Mouse (Mus musculus): ENCODE results near the gene Glra1. TPM values are rescaled to one million over a fixed set of nuclear protein-coding genes. Genes with fewer than 3 reads are reported as not detected.

Glra1 gene
- polyA plus RNA-seq, 1 experiment from 2014 or later, result 0.44 TPM

DNA sequence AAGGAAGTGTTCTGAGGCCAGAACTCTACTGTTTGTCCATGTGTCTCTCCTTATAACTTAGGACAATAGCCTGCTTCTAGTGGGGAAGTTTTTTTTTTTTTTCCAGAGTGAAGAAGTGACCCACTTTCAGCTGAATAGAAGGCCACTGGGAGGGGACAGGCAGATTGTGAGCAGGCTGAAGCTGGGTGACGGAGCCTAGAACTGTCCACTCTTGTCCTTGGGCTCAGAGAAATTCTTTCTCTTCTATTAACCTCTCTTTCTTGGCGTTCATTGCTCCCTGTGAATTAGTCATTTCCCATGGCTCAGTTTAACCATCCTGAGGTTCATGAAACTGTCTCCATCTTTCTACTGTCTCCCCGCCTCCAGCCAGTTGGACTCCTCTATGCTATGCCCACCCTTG lies 13.6 kb downstream of the Glra1 start:
- WGBS, result 84% methylated on average over 3 of the region's 3 CpGs

DNA sequence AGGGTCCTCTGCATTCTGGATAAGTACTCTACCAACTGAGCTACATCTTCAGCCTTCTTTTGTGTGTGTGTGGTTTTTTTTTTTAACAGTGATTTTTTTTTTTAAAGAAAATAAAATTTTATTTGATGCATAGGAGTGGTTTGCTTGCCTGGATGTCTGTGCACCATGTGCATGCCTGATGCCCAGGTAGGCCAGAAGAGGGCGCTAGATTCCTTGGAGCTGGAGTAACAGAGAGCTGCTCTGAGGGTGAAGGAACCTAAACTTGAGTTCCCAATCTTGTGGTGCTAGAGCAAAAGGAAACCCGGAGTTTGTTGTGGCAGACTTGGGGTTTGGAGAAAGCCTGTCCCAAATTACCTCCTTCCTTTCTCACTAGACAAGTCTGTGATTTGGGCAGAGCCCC lies 16.8 kb downstream of the Glra1 start:
- Histone ChIP-seq H3K9me3 (replicated peaks; ENCODE audit: control insufficient read depth, low read length, poor library complexity, severe bottlenecking) (no peaks in the 10 kb centered on the region), H3K27ac (ENCODE audit: low read length) (no peak overlapping the region), H3K9ac (ENCODE audit: low read depth, low read length) (no peak overlapping the region), H3K4me2 (ENCODE audit: low read length) (no peak overlapping the region), H3K4me3 (ENCODE audit: low read depth, low read length) (no peak overlapping the region), H3K4me1 (ENCODE audit: control insufficient read depth, insufficient read depth, low read length) (no peaks in the 10 kb centered on the region), H3K36me3 (ENCODE audit: control insufficient read depth, insufficient read depth, low read length) (no peaks in the 10 kb centered on the region), H3K27me3 (ENCODE audit: control insufficient read depth, insufficient read depth, low read depth, low read length) (no peaks in the 10 kb centered on the region)
- no peak for ATAC-seq
- WGBS, result 53% methylated on average over 2 of the region's 2 CpGs

More for the DNA sequence above, 13.6 kb downstream of the Glra1 start:
- Histone ChIP-seq H3K27ac (ENCODE audit: low read length) (no peak overlapping the region), H3K9ac (ENCODE audit: low read depth, low read length) (no peak overlapping the region), H3K4me2 (ENCODE audit: low read length) (no peak overlapping the region), H3K36me3 (ENCODE audit: control insufficient read depth, insufficient read depth, low read length) (no peaks in the 10 kb centered on the region), H3K9me3 (replicated peaks; ENCODE audit: control insufficient read depth, low read length, poor library complexity, severe bottlenecking) (no peaks in the 10 kb centered on the region), H3K4me1 (ENCODE audit: control insufficient read depth, insufficient read depth, low read length) (no peaks in the 10 kb centered on the region), H3K27me3 (ENCODE audit: control insufficient read depth, insufficient read depth, low read depth, low read length) (peaks cover 4% of the 10 kb centered on the region), H3K4me3 (ENCODE audit: low read depth, low read length) (no peak overlapping the region)
- no peak for ATAC-seq

DNA sequence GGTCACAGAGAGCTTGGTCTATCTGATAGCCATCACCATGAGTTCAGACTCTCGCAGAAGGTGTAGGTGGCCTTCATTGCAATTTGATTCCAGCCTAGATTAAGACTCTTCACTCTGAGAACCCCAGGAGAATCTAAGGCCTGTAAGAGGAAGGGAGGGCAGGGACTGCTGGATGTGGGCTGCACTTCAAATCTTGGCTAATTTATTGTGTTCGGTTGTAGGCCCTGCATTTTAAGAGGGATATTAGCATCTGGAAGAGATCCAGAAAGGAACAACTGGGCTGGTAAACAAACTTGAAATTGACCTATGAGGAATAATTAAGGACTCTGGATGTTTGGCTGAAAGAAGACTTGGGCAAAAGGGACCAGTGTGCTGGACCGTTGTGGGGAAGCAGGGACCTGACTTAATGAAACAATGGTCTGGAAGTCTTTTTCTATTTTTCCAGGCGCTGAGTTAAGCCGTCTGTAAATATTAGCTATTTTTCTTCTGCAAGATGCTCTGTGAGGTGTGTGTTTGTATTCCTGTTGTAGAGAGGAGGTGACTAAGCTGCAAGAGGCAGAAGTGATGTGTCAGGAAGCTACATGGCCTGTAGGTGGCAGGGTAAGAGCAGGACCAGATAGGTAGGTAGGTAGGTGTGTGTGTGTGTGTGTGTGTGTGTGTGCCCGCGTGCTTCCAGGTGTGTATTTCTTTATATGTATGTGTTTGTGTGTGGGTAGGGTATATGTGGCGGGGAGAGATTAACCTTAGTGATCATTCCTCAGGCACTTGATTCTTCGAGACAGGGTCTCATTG lies 18.4 kb downstream of the Glra1 start:
- 80% methylated on average over 9 of the region's 9 CpGs for WGBS
- H3K4me1 ChIP-seq (ENCODE audit: control insufficient read depth, insufficient read depth, low read length), result no peaks in the 10 kb centered on the region
- H3K27ac ChIP-seq (ENCODE audit: low read length), result 0 out of 2 replicates have a peak overlapping the region, but pooled peaks have one; percentile 2
- no peaks in the 10 kb centered on the region for H3K27me3 ChIP-seq (ENCODE audit: control insufficient read depth, insufficient read depth, low read depth, low read length)
- H3K4me3 ChIP-seq (ENCODE audit: low read depth, low read length), result no peak overlapping the region
- H3K9ac ChIP-seq (ENCODE audit: low read depth, low read length), result no peak overlapping the region
- no peak for ATAC-seq
- no peaks in the 10 kb centered on the region for H3K9me3 ChIP-seq (replicated peaks; ENCODE audit: control insufficient read depth, low read length, poor library complexity, severe bottlenecking)
- H3K36me3 ChIP-seq (ENCODE audit: control insufficient read depth, insufficient read depth, low read length), result no peaks in the 10 kb centered on the region
- H3K4me2 ChIP-seq (ENCODE audit: low read length), result no peak overlapping the region

DNA sequence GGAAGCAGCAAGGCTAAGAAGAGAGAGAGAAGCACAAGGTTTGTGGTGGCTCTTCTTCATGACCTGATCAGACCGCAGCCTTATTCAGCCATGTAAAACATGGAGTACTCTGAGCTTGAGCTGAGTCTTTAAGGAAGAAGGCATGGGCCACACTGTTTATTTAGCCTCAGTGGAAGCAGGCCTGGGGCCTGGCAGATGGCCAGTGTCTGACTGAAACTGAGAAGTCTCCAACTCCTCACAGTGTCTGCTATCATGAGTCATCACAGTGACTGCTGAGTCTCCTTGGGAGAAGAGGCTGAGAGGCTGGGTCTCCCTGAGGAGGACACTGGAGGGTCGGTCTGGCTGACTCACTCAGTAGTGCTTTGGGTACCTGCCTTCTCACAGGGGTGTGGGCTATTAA lies 33.6 kb downstream of the Glra1 start:
- WGBS, result 83% methylated on average over 2 of the region's 2 CpGs
- Histone ChIP-seq H3K4me3 (ENCODE audit: low read depth, low read length) (no peak overlapping the region), H3K9me3 (replicated peaks; ENCODE audit: control insufficient read depth, low read length, poor library complexity, severe bottlenecking) (no peaks in the 10 kb centered on the region), H3K27ac (ENCODE audit: low read length) (no peak overlapping the region), H3K4me1 (ENCODE audit: control insufficient read depth, insufficient read depth, low read length) (no peaks in the 10 kb centered on the region), H3K27me3 (ENCODE audit: control insufficient read depth, insufficient read depth, low read depth, low read length) (no peaks in the 10 kb centered on the region), H3K36me3 (ENCODE audit: control insufficient read depth, insufficient read depth, low read length) (no peaks in the 10 kb centered on the region), H3K4me2 (ENCODE audit: low read length) (no peak overlapping the region), H3K9ac (ENCODE audit: low read depth, low read length) (no peak overlapping the region)
- no peak for ATAC-seq

DNA sequence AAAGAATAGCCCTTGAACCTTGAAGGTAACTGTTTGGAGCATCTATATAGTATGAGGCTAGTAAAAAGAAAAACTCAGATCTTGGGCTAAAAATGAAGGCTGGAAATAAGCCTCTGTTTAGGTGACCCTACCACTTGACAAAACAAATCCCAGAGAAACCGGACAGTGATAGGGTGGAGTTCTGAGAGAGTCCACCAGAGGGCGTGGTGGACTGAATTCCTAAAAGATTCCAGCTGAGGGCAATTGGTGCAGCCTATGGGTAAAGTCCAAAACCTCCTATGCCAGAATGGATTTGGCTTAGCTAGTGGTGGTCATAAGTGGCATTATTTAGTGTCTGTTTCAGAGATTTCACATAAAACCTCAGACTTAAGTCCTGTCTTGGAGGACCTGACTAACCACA lies 36.9 kb downstream of the Glra1 start:
- H3K9ac ChIP-seq (ENCODE audit: low read depth, low read length), result no peak overlapping the region
- no peaks in the 10 kb centered on the region for H3K9me3 ChIP-seq (replicated peaks; ENCODE audit: control insufficient read depth, low read length, poor library complexity, severe bottlenecking)
- H3K27ac ChIP-seq (ENCODE audit: low read length), result no peak overlapping the region
- H3K27me3 ChIP-seq (ENCODE audit: control insufficient read depth, insufficient read depth, low read depth, low read length), result no peaks in the 10 kb centered on the region
- H3K4me3 ChIP-seq (ENCODE audit: low read depth, low read length), result no peak overlapping the region
- H3K36me3 ChIP-seq (ENCODE audit: control insufficient read depth, insufficient read depth, low read length), result no peaks in the 10 kb centered on the region
- H3K4me2 ChIP-seq (ENCODE audit: low read length), result no peak overlapping the region
- 0 out of 2 replicates have a peak, but pooled peaks cover 3% of the 10 kb centered on the region for H3K4me1 ChIP-seq (ENCODE audit: control insufficient read depth, insufficient read depth, low read length)
- no peak for ATAC-seq
- WGBS, result 21% methylated on average over 2 of the region's 2 CpGs

DNA sequence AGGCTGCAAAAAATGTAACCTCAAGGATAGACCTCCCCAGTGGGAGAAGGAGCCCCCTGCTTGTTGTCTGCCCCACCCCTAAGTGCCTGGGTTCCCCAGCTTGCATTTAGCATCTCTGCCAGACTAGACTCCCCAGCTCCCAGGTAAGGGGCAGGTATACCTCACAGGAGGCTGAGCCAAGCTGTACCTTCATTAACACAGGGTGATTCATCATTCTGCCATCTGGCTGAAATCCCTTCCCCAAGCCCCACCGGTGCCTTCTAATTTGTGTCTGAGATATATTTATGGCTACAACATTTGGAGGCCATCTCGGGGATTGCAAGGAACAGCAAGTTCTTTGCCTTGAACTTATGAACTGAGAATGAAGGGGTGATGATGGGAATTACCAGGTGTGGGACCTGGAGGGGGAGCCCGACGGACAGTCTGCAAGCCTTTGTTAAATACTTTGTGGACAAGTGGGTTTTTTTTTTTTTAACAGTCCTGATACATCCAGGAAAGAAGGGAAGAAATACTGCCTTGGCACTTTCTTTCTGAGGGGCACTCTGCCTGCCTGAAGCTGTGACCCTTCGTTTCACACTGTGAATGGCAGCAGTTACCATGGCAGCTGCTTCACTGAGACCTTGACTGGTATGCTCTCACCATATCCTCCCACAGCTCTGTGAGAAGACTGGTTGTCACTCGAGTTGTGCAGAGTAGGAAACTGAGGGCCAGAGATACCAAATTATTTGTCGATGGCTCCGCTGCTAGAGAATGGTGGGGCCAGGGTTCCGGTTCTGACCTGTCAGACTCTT lies 41.5 kb downstream of the Glra1 start:
- Histone ChIP-seq H3K27me3 (ENCODE audit: control insufficient read depth, insufficient read depth, low read depth, low read length) (no peaks in the 10 kb centered on the region), H3K36me3 (ENCODE audit: control insufficient read depth, insufficient read depth, low read length) (no peaks in the 10 kb centered on the region), H3K4me2 (ENCODE audit: low read length) (no peak overlapping the region), H3K4me1 (ENCODE audit: control insufficient read depth, insufficient read depth, low read length) (0 out of 2 replicates have a peak, but pooled peaks cover 3% of the 10 kb centered on the region), H3K9ac (ENCODE audit: low read depth, low read length) (no peak overlapping the region), H3K27ac (ENCODE audit: low read length) (no peak overlapping the region), H3K4me3 (ENCODE audit: low read depth, low read length) (no peak overlapping the region), H3K9me3 (replicated peaks; ENCODE audit: control insufficient read depth, low read length, poor library complexity, severe bottlenecking) (no peaks in the 10 kb centered on the region)
- 54% methylated on average over 9 of the region's 9 CpGs for WGBS
- ATAC-seq, result no peak

DNA sequence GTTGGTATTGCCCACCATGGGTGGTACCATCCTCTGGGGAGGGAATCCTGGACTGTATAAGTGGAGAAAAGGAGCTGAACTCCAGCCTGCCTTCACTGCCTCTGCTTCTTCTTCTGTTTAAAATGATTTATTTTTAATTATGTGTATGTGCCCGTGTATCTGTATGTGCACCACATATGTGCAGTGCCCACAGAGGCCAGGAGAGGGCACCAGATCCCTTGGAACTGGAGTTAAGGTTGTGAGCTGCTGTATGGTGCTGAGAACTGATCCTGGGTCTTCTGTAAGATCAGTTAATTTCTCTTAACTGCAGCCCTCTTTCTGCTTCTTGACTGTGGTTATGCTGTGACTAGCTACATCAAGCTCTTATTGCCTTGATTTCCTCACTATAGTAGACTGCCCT lies 62.3 kb downstream of the Glra1 start:
- H3K9me3 ChIP-seq (replicated peaks; ENCODE audit: control insufficient read depth, low read length, poor library complexity, severe bottlenecking), result 0 out of 2 replicates have a peak, but pooled peaks cover 2% of the 10 kb centered on the region
- 89% methylated on average over 1 of the region's 1 CpGs for WGBS

DNA sequence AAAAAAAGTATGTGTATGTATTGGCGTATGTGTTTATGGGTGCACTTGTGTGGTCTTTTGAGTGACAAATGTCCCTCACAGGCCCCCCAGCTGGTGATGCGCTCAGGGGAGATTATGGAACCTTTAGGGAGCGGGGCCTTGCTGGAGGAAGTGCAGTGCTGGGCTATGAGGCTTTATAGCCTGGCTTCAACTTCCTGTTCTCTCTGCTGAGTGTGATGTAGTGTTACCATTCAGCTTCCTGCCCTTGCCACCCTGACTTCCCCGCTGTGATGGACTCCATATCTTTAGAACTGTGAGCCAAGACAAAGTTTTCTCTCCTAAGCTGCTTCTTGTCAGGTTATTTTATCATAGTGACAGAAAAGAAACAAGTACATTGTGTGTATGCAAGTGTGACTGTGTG lies 65.3 kb downstream of the Glra1 start:
- Histone ChIP-seq H3K27me3 (ENCODE audit: control insufficient read depth, insufficient read depth, low read depth, low read length) (no peaks in the 10 kb centered on the region), H3K4me1 (ENCODE audit: control insufficient read depth, insufficient read depth, low read length) (no peaks in the 10 kb centered on the region), H3K9ac (ENCODE audit: low read depth, low read length) (no peak overlapping the region), H3K27ac (ENCODE audit: low read length) (no peak overlapping the region), H3K4me3 (ENCODE audit: low read depth, low read length) (no peak overlapping the region), H3K4me2 (ENCODE audit: low read length) (no peak overlapping the region), H3K9me3 (replicated peaks; ENCODE audit: control insufficient read depth, low read length, poor library complexity, severe bottlenecking) (0 out of 2 replicates have a peak, but pooled peaks cover 2% of the 10 kb centered on the region), H3K36me3 (ENCODE audit: control insufficient read depth, insufficient read depth, low read length) (no peaks in the 10 kb centered on the region)
- no peak for ATAC-seq
- WGBS, result 71% methylated on average over 4 of the region's 4 CpGs

More for the DNA sequence above, 62.3 kb downstream of the Glra1 start:
- H3K27ac ChIP-seq (ENCODE audit: low read length), result no peak overlapping the region
- H3K4me1 ChIP-seq (ENCODE audit: control insufficient read depth, insufficient read depth, low read length), result no peaks in the 10 kb centered on the region
- H3K27me3 ChIP-seq (ENCODE audit: control insufficient read depth, insufficient read depth, low read depth, low read length), result no peaks in the 10 kb centered on the region
- H3K4me3 ChIP-seq (ENCODE audit: low read depth, low read length), result no peak overlapping the region
- no peaks in the 10 kb centered on the region for H3K36me3 ChIP-seq (ENCODE audit: control insufficient read depth, insufficient read depth, low read length)
- ATAC-seq, result no peak
- no peak overlapping the region for H3K9ac ChIP-seq (ENCODE audit: low read depth, low read length)
- H3K4me2 ChIP-seq (ENCODE audit: low read length), result no peak overlapping the region

DNA sequence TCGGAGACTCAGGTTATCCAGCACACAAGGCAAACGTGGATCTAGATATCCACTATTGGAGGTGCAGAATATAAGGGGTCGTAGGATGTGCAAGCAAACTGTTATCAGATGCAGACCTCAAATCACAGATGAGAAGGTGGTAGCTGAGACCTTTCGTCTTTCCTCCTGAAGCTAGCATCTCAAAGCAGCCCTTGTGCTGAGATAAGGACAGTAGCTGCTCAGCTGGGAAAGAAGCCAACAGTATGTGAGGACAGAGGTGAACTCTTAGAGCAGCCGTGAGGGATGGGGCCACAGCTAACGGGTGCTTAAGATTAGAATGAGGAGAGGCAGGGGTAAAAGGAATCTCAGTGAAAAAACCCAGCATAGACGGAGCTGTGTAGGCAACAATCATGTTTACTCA lies 65.9 kb downstream of the Glra1 start:
- Histone ChIP-seq H3K36me3 (ENCODE audit: control insufficient read depth, insufficient read depth, low read length) (no peaks in the 10 kb centered on the region), H3K27ac (ENCODE audit: low read length) (no peak overlapping the region), H3K4me1 (ENCODE audit: control insufficient read depth, insufficient read depth, low read length) (no peaks in the 10 kb centered on the region), H3K9ac (ENCODE audit: low read depth, low read length) (no peak overlapping the region), H3K9me3 (replicated peaks; ENCODE audit: control insufficient read depth, low read length, poor library complexity, severe bottlenecking) (0 out of 2 replicates have a peak, but pooled peaks cover 2% of the 10 kb centered on the region), H3K4me3 (ENCODE audit: low read depth, low read length) (no peak overlapping the region), H3K4me2 (ENCODE audit: low read length) (no peak overlapping the region), H3K27me3 (ENCODE audit: control insufficient read depth, insufficient read depth, low read depth, low read length) (no peaks in the 10 kb centered on the region)
- WGBS, result 64% methylated on average over 7 of the region's 7 CpGs
- no peak for ATAC-seq
